Mouse (Mus musculus): ENCODE results near the gene Zfp385c. TPM values are rescaled to one million over a fixed set of nuclear protein-coding genes. Genes with fewer than 3 reads are reported as not detected.

Zfp385c gene
- total and polyA plus RNA-seq, 2 experiments from 2014 or later = 0.53 to 2.5 TPM

GRCm38 (mm10) chr11:100604321-100605005 is 87.8 kb downstream of the Zfp385c start:
- no peaks in the 10 kb centered on the region for H3K27me3 ChIP-seq (ENCODE audit: insufficient read depth, low read length)
- H3K4me2 ChIP-seq (ENCODE audit: low read depth, low read length, poor library complexity, severe bottlenecking) = no peak overlapping the region
- ATAC-seq (ENCODE audit: low FRiP score) (no peak), DNase-seq (ENCODE audit: low spot score) (no peak)
- no peak for TF ChIP-seq CTCF (IDR thresholded peaks at IDR 0.05)
- H3K9ac ChIP-seq (replicated peaks; ENCODE audit: low read length, poor library complexity, severe bottlenecking) = 0 out of 2 replicates have a peak overlapping the region, but pooled peaks have one; percentile 33
- peak overlapping the region; percentile 2; the same call in 1 of the 2 replicates for H3K27ac ChIP-seq (ENCODE audit: low read depth, low read length)
- H3K9me3 ChIP-seq (ENCODE audit: low read length) = no peaks in the 10 kb centered on the region
- 74% methylated on average over 4 of the region's 4 CpGs for WGBS
- no peak overlapping the region for H3K4me3 ChIP-seq (ENCODE audit: low read depth, low read length)
- H3K36me3 ChIP-seq (ENCODE audit: insufficient read depth, low read length) = peaks cover 20% of the 10 kb centered on the region
- H3K4me1 ChIP-seq (ENCODE audit: insufficient read depth, low read length) = no peaks in the 10 kb centered on the region

GRCm38 (mm10) chr11:100603813-100604212 is 88.4 kb downstream of the Zfp385c start:
- ATAC-seq (ENCODE audit: low FRiP score) (no peak), DNase-seq (ENCODE audit: low spot score) (no peak)
- H3K4me1 ChIP-seq (ENCODE audit: insufficient read depth, low read length) = no peaks in the 10 kb centered on the region
- H3K4me3 ChIP-seq (ENCODE audit: low read depth, low read length) = no peak overlapping the region
- 67% methylated on average over 8 of the region's 8 CpGs for WGBS
- H3K27ac ChIP-seq (ENCODE audit: low read depth, low read length) = peak overlapping the region; percentile 51; the same call in 1 of the 2 replicates
- H3K9ac ChIP-seq (replicated peaks; ENCODE audit: low read length, poor library complexity, severe bottlenecking) = peak overlapping the region; percentile 33
- no peaks in the 10 kb centered on the region for H3K27me3 ChIP-seq (ENCODE audit: insufficient read depth, low read length)
- no peaks in the 10 kb centered on the region for H3K9me3 ChIP-seq (ENCODE audit: low read length)
- H3K4me2 ChIP-seq (ENCODE audit: low read depth, low read length, poor library complexity, severe bottlenecking) = no peak overlapping the region
- no peak for TF ChIP-seq CTCF (IDR thresholded peaks at IDR 0.05)
- H3K36me3 ChIP-seq (ENCODE audit: insufficient read depth, low read length) = peaks cover 26% of the 10 kb centered on the region

GRCm38 (mm10) chr11:100603155-100603554 is 89.1 kb downstream of the Zfp385c start:
- no peaks in the 10 kb centered on the region for H3K9me3 ChIP-seq (ENCODE audit: low read length)
- H3K9ac ChIP-seq (replicated peaks; ENCODE audit: low read length, poor library complexity, severe bottlenecking) = no peak overlapping the region
- 91% methylated on average over 9 of the region's 9 CpGs for WGBS
- H3K27me3 ChIP-seq (ENCODE audit: insufficient read depth, low read length) = no peaks in the 10 kb centered on the region
- H3K4me1 ChIP-seq (ENCODE audit: insufficient read depth, low read length) = no peaks in the 10 kb centered on the region
- DNase-seq (ENCODE audit: low spot score) (no peak), ATAC-seq (ENCODE audit: low FRiP score) (no peak)
- no peak overlapping the region for H3K27ac ChIP-seq (ENCODE audit: low read depth, low read length)
- no peak overlapping the region for H3K4me2 ChIP-seq (ENCODE audit: low read depth, low read length, poor library complexity, severe bottlenecking)
- no peak overlapping the region for H3K4me3 ChIP-seq (ENCODE audit: low read depth, low read length)
- no peak for TF ChIP-seq CTCF (IDR thresholded peaks at IDR 0.05)
- peaks cover 31% of the 10 kb centered on the region for H3K36me3 ChIP-seq (ENCODE audit: insufficient read depth, low read length)

GRCm38 (mm10) chr11:100601372-100601771 is 90.9 kb downstream of the Zfp385c start:
- no peak overlapping the region for H3K4me2 ChIP-seq (ENCODE audit: low read depth, low read length, poor library complexity, severe bottlenecking)
- H3K4me3 ChIP-seq (ENCODE audit: low read depth, low read length) = no peak overlapping the region
- H3K4me1 ChIP-seq (ENCODE audit: insufficient read depth, low read length) = no peaks in the 10 kb centered on the region
- no peak overlapping the region for H3K27ac ChIP-seq (ENCODE audit: low read depth, low read length)
- DNase-seq (ENCODE audit: low spot score) (no peak), ATAC-seq (ENCODE audit: low FRiP score) (no peak)
- no peak for TF ChIP-seq CTCF (IDR thresholded peaks at IDR 0.05)
- WGBS = 98% methylated on average over 3 of the region's 3 CpGs
- peaks cover 48% of the 10 kb centered on the region for H3K36me3 ChIP-seq (ENCODE audit: insufficient read depth, low read length)
- no peak overlapping the region for H3K9ac ChIP-seq (replicated peaks; ENCODE audit: low read length, poor library complexity, severe bottlenecking)
- no peaks in the 10 kb centered on the region for H3K9me3 ChIP-seq (ENCODE audit: low read length)
- H3K27me3 ChIP-seq (ENCODE audit: insufficient read depth, low read length) = no peaks in the 10 kb centered on the region

- WGBS = 92% methylated on average over 4 of the region's 4 CpGs
- Histone ChIP-seq H3K27me3 (ENCODE audit: insufficient read depth, low read length) (no peaks in the 10 kb centered on the region), H3K36me3 (ENCODE audit: insufficient read depth, low read length) (peaks cover 64% of the 10 kb centered on the region), H3K27ac (ENCODE audit: low read depth, low read length) (no peak overlapping the region), H3K4me2 (ENCODE audit: low read depth, low read length, poor library complexity, severe bottlenecking) (no peak overlapping the region), H3K9ac (replicated peaks; ENCODE audit: low read length, poor library complexity, severe bottlenecking) (no peak overlapping the region), H3K4me1 (ENCODE audit: insufficient read depth, low read length) (no peaks in the 10 kb centered on the region), H3K4me3 (ENCODE audit: low read depth, low read length) (no peak overlapping the region), H3K9me3 (ENCODE audit: low read length) (no peaks in the 10 kb centered on the region)
- TF ChIP-seq CTCF (IDR thresholded peaks at IDR 0.05) = no peak
- ATAC-seq (ENCODE audit: low FRiP score) (no peak), DNase-seq (ENCODE audit: low spot score) (no peak)
Observed at GRCm38 (mm10) chr11:100598074-100598473, 94.2 kb downstream of the Zfp385c start.

- H3K9ac ChIP-seq (replicated peaks; ENCODE audit: low read length, poor library complexity, severe bottlenecking) = no peak overlapping the region
- H3K36me3 ChIP-seq (ENCODE audit: insufficient read depth, low read length) = peaks cover 80% of the 10 kb centered on the region
- H3K4me3 ChIP-seq (ENCODE audit: low read depth, low read length) = no peak overlapping the region
- H3K27me3 ChIP-seq (ENCODE audit: insufficient read depth, low read length) = no peaks in the 10 kb centered on the region
- DNase-seq (ENCODE audit: low spot score) (no peak), ATAC-seq (ENCODE audit: low FRiP score) (no peak)
- no peak overlapping the region for H3K4me2 ChIP-seq (ENCODE audit: low read depth, low read length, poor library complexity, severe bottlenecking)
- no peak overlapping the region for H3K27ac ChIP-seq (ENCODE audit: low read depth, low read length)
- no peaks in the 10 kb centered on the region for H3K9me3 ChIP-seq (ENCODE audit: low read length)
- no peaks in the 10 kb centered on the region for H3K4me1 ChIP-seq (ENCODE audit: insufficient read depth, low read length)
- TF ChIP-seq CTCF (IDR thresholded peaks at IDR 0.05) = no peak
- WGBS = 78% methylated on average over 4 of the region's 4 CpGs
Observed at GRCm38 (mm10) chr11:100595533-100595932, 96.7 kb downstream of the Zfp385c start.

All from midbrain, postnatal 0 days (tissue).